Mouse (Mus musculus) testis, adult 2 months (tissue): ENCODE data around the gene Usp29.

Experiments
- CTCF ChIP-seq: fragments of 200-500 bp; IDR thresholded peaks from 2 replicates; pipeline ENCODE4 v1.5.1; 2012; ENCODE audit warnings: low read depth, mild to moderate bottlenecking, inconsistent platforms, low read length, moderate library complexity; ENCODE audit not compliant: control insufficient read depth, insufficient read depth, insufficient replicate concordance
- POLR2A ChIP-seq: fragments of 200-500 bp; IDR thresholded peaks from 2 replicates; pipeline ENCODE4 v1.6.1; 2012; ENCODE audit warnings: low read depth, mild to moderate bottlenecking, inconsistent platforms, low read length, moderate library complexity; ENCODE audit not compliant: control insufficient read depth

DNA sequence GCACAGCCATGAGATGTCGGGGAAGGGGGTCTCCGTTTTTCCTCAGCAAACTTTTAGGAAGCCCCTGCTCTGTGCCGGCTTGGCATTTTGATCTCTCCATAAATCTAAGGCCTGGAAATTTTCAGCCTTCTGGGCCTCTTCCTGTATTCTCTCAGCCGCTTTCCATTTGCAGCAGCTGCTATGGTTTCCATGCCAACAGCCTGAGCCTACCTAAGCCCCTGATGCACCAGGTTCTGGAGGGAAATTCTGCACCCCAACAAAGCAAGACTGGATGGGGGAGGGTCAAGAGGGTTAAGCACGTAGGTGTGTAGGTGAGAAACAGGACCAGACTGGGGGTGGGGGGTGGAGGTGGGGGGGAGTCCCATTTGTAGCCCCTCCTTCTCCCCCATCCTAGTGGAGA, 105.0 kb downstream of the Usp29 start:
- no peak for TF ChIP-seq CTCF
- TF ChIP-seq POLR2A: no peak
